Mouse (Mus musculus) liver, embryonic 14.5 days (tissue): ENCODE results near the gene Gng5. TPM values are rescaled to one million over a fixed set of nuclear protein-coding genes. Genes with fewer than 3 reads are reported as not detected.

Source experiments
- ATAC-seq: fragments of 200-750 bp; cut with Nextera tagmentation; 2 replicates; pipeline ENCODE4 v1.8.0; 2017; ENCODE audit warnings: moderate number of reproducible peaks, mild to moderate bottlenecking, moderate library complexity; ENCODE audit not compliant: insufficient read depth
- DNase-seq, 3 experiments: peaks; one replicate each; pipeline ENCODE4 v3.0.0-alpha.2; 2012 to 2013; ENCODE audit warnings: low read depth in 3 of 3, low spot score in 3 of 3
- H3K27ac ChIP-seq: fragments of 300-500 bp; sonication (generic); 2 replicates; pipeline ENCODE4 v1.5.1; 2014; ENCODE audit warnings: moderate library complexity, mild to moderate bottlenecking, control low read depth, inconsistent platforms
- H3K27me3 ChIP-seq: fragments of 300-500 bp; sonication (generic); 2 replicates; pipeline ENCODE4 v1.6.1; 2014; ENCODE audit warnings: mild to moderate bottlenecking, low read length, moderate library complexity; ENCODE audit not compliant: control insufficient read depth, insufficient read depth
- H3K36me3 ChIP-seq: fragments of 300-500 bp; sonication (generic); replicated peaks from 2 replicates; pipeline ENCODE4 v1.6.1; 2014; ENCODE audit warnings: low read depth; ENCODE audit not compliant: control insufficient read depth, insufficient read depth
- H3K4me1 ChIP-seq, 2 experiments: fragments of 200-500 bp in 1 of 2; fragments of 300-500 bp in 1 of 2; sonication (generic) in 1 of 2; replicated peaks; 2 replicates each; pipeline ENCODE4 v1.6.1; 2012 to 2014; ENCODE audit warnings: antibody characterized with exemption in 1 of 2, inconsistent platforms in 1 of 2, low read length in 1 of 2; ENCODE audit not compliant: control insufficient read depth in 2 of 2, insufficient read depth in 2 of 2
- H3K4me2 ChIP-seq: fragments of 300-500 bp; sonication (generic); 2 replicates; pipeline ENCODE4 v1.6.1; 2014; ENCODE audit warnings: low read depth, mild to moderate bottlenecking, control low read depth, moderate library complexity
- H3K4me3 ChIP-seq, 2 experiments: fragments of 200-500 bp in 1 of 2; fragments of 300-500 bp in 1 of 2; sonication (generic) in 1 of 2; 2 replicates each; pipeline ENCODE4 v1.5.1; 2012 to 2014; ENCODE audit warnings: low read depth in 2 of 2, low read length in 2 of 2, mild to moderate bottlenecking in 2 of 2, control low read depth in 1 of 2, inconsistent platforms in 1 of 2, moderate library complexity in 1 of 2; ENCODE audit not compliant: insufficient read depth in 1 of 2
- H3K9ac ChIP-seq: fragments of 300-500 bp; sonication (generic); replicated peaks from 2 replicates; pipeline ENCODE4 v1.6.1; 2014; ENCODE audit warnings: mild to moderate bottlenecking, control low read depth, moderate library complexity
- H3K9me3 ChIP-seq: fragments of 300-500 bp; sonication (generic); 2 replicates; pipeline ENCODE4 v1.6.1; 2016; ENCODE audit warnings: low read length, mixed read lengths; ENCODE audit not compliant: control insufficient read depth
- CTCF ChIP-seq: IDR thresholded peaks from 2 replicates; pipeline ENCODE4 v1.5.1; 2016; ENCODE audit warnings: antibody characterized with exemption, low read depth, control low read depth
- EP300 ChIP-seq: IDR thresholded peaks from 2 replicates; pipeline ENCODE4 v1.6.1; 2016; ENCODE audit warnings: antibody characterized with exemption, low read depth
- WGBS: fragments of 180-500 bp; shearing (Covaris S2); extraction: QIAGEN DNeasy Blood & Tissue Kit; methylation state at CpG from one replicate; pipeline ENCODE4 v1.1.7; 2014; ENCODE audit not compliant: insufficient replicate concordance; 5-methylcytosine and 5-hydroxymethylcytosine counted together
- polyA plus RNA-seq, 2 experiments: library from polyadenylated mRNA; depleted of rRNA in 1 of 2; stranded (reverse) in 1 of 2; unstranded in 1 of 2; fragments of >200 nt; fragmentation: Nextera tagmentation in 1 of 2; extraction: Ambion mirVana in 1 of 2; gene quantifications; 2 replicates each; pipeline versions ENCODE4 v1.2.1 to v1.2.3; 2012 to 2014

Gene Gng5
- polyA plus RNA-seq, 2 experiments = 136 to 595 TPM

DNA sequence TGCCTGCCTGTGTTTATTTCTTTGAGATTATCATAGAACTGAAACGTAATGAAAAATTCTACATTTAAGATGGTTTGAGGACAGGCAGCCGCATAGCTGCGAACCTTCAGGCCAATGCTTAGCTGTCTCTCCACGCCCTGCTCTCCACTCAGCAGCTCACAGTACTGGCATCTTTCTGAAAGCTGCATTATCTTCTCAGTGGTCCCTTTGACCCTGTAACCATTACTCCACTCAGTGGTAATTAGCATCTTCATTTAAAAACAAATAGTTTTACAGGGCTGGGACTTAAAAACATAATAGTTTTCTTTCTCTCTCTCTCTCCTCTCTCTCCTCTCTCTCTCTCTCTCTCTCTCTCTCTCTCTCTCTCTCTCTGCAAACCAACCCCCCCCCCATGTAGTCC, 26.9 kb upstream of the Gng5 start:
- no peak for ATAC-seq
- no peaks in the 10 kb centered on the region for H3K27me3 ChIP-seq
- no peak overlapping the region for H3K27ac ChIP-seq
- H3K9me3 ChIP-seq = no peaks in the 10 kb centered on the region
- no peak overlapping the region for H3K9ac ChIP-seq
- H3K4me2 ChIP-seq = no peak overlapping the region
- no peak for DNase-seq
- H3K4me1 ChIP-seq = no peaks in the 10 kb centered on the region
- WGBS = 66% methylated on average over 4 of the region's 4 CpGs
- no peaks in the 10 kb centered on the region for H3K36me3 ChIP-seq
- no peak for TF ChIP-seq EP300
- TF ChIP-seq CTCF = no peak
- no peak overlapping the region for H3K4me3 ChIP-seq

- no peak for ATAC-seq
- no peaks in the 10 kb centered on the region for H3K9me3 ChIP-seq
- H3K4me1 ChIP-seq = no peaks in the 10 kb centered on the region
- H3K4me3 ChIP-seq = no peak overlapping the region
- no peak overlapping the region for H3K4me2 ChIP-seq
- TF ChIP-seq CTCF (no peak), EP300 (no peak)
- H3K27ac ChIP-seq = no peak overlapping the region
- H3K36me3 ChIP-seq = no peaks in the 10 kb centered on the region
- H3K9ac ChIP-seq = no peak overlapping the region
- no peaks in the 10 kb centered on the region for H3K27me3 ChIP-seq
- DNase-seq = no peak
Measured at GRCm38 (mm10) chr3:146473741-146474140, 25.9 kb upstream of the Gng5 start.

DNA sequence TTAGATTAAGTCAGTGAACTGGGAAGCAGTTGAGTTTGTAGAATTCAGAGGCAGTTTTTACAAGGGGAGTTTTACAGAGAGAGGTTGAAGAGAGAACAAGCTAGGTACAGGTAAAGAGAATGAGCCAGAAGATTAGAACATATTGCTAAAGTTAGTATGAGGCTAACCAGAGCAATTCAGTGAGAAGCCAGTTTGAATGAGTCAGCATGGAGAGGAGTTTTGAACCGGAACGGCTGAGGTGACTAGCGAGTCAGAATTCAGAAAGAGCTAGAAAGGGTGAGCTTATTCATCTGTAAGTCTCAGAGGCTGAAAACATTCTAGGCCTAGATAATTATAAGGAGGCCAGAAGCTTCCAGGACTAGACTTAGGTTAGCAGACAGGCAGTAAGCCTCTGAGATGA, 25.2 kb upstream of the Gng5 start:
- H3K27ac ChIP-seq = no peak overlapping the region
- H3K4me2 ChIP-seq = no peak overlapping the region
- H3K27me3 ChIP-seq = no peaks in the 10 kb centered on the region
- H3K9me3 ChIP-seq = no peaks in the 10 kb centered on the region
- 84% methylated on average over 3 of the region's 3 CpGs for WGBS
- no peaks in the 10 kb centered on the region for H3K36me3 ChIP-seq
- DNase-seq (no peak), ATAC-seq (no peak)
- H3K4me1 ChIP-seq = no peaks in the 10 kb centered on the region
- no peak for TF ChIP-seq CTCF
- no peak for TF ChIP-seq EP300
- no peak overlapping the region for H3K9ac ChIP-seq
- H3K4me3 ChIP-seq = no peak overlapping the region

DNA sequence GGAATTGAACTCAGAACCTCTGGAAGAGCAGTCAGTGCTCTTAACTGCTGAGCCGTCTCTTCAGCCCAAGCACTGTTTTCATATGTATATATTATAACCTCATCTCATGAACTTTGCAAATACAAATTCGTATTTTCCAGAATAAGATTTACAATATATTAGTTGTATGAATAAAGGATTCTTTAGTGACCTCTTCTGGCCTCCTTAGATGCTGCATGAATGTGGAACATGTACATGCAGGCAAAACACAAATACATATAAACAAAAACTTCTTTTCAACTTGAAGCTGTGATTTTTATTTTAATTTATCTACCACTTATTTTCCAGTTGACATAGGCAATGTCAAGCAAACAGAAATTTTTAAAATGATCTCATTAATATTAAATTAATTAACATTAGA, 17.6 kb upstream of the Gng5 start:
- no peak overlapping the region for H3K27ac ChIP-seq
- peak; percentile 12; the same call in 1 of the 2 replicates for TF ChIP-seq CTCF
- no peak for TF ChIP-seq EP300
- no peaks in the 10 kb centered on the region for H3K4me1 ChIP-seq
- 55% methylated on average over 2 of the region's 2 CpGs for WGBS
- H3K9me3 ChIP-seq = no peaks in the 10 kb centered on the region
- no peaks in the 10 kb centered on the region for H3K36me3 ChIP-seq
- no peak overlapping the region for H3K9ac ChIP-seq
- H3K4me3 ChIP-seq = no peak overlapping the region
- DNase-seq (no peak), ATAC-seq (no peak)
- H3K27me3 ChIP-seq = no peaks in the 10 kb centered on the region
- H3K4me2 ChIP-seq = no peak overlapping the region

DNA sequence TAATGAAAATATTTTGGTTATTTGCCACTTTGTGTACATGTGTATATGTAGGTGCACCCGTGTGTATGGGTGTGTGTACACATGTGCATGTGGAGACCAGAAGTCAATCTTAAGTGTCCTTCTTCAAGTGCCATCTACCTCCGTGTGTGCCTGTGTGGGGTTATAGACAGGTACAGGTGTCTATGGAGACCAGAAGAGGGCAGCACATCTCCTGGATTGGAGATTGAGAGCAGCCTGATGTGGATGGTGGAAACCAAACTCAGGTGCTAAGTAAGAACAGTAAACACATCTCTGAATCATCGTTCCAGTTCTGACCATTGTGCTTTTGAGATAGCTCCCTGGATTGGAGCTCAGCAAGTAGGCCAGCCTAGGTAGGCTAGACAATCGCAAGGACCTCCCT, 13.1 kb upstream of the Gng5 start:
- H3K4me2 ChIP-seq = no peak overlapping the region
- no peak for ATAC-seq
- H3K4me1 ChIP-seq = no peaks in the 10 kb centered on the region
- no peaks in the 10 kb centered on the region for H3K27me3 ChIP-seq
- no peak overlapping the region for H3K9ac ChIP-seq
- peak; percentile 51 for TF ChIP-seq CTCF
- no peak for TF ChIP-seq EP300
- no peak overlapping the region for H3K4me3 ChIP-seq
- no peak for DNase-seq
- H3K27ac ChIP-seq = no peak overlapping the region
- H3K9me3 ChIP-seq = no peaks in the 10 kb centered on the region
- 70% methylated on average over 4 of the region's 4 CpGs for WGBS
- no peaks in the 10 kb centered on the region for H3K36me3 ChIP-seq

- H3K4me1 ChIP-seq = peaks cover 0 to 6% of the 10 kb centered on the region in 2 experiments; a peak in 1 of 4 replicates
- ATAC-seq (no peak), DNase-seq (no peak)
- H3K4me3 ChIP-seq = no peak overlapping the region
- H3K9ac ChIP-seq = no peak overlapping the region
- no peak overlapping the region for H3K27ac ChIP-seq
- H3K36me3 ChIP-seq = no peaks in the 10 kb centered on the region
- 73% methylated on average over 8 of the region's 8 CpGs for WGBS
- no peaks in the 10 kb centered on the region for H3K27me3 ChIP-seq
- TF ChIP-seq CTCF = no peak
- TF ChIP-seq EP300 = no peak
- no peak overlapping the region for H3K4me2 ChIP-seq
- H3K9me3 ChIP-seq = no peaks in the 10 kb centered on the region
Measured at GRCm38 (mm10) chr3:146494941-146495340, 4.7 kb upstream of the Gng5 start.
